Mouse (Mus musculus) kidney, postnatal 0 days (tissue): ENCODE measurements at regions not wholly inside any gene's neighbourhood (a gene's known extent, or its start where the extent isn't known, plus 50 kb on each side); places are given as distances from the start of the nearest gene placed in this dataset.
A peak's percentile ranks its signal among the peaks of the same experiment; 100 is the strongest.

Source experiments
- ATAC-seq: fragments of 200-750 bp; cut with Nextera tagmentation; replicated peaks from 2 replicates; pipeline ENCODE4 v1.8.0; 2017; ENCODE audit warnings: low read depth, moderate number of reproducible peaks, moderate TSS enrichment, moderate library complexity; ENCODE audit not compliant: low FRiP score
- DNase-seq: peaks from one replicate; pipeline ENCODE4 v3.0.0-alpha.2; 2016; ENCODE audit warnings: low spot score
- H3K27ac ChIP-seq: fragments of 300-500 bp; sonication (generic); 2 replicates; pipeline ENCODE4 v1.5.1; 2014; ENCODE audit warnings: mild to moderate bottlenecking
- H3K27me3 ChIP-seq: fragments of 300-500 bp; sonication (generic); 2 replicates; pipeline ENCODE4 v1.6.1; 2014; ENCODE audit warnings: low read length, mixed read lengths; ENCODE audit not compliant: insufficient read depth
- H3K36me3 ChIP-seq: fragments of 300-500 bp; sonication (generic); 2 replicates; pipeline ENCODE4 v1.6.1; 2014; ENCODE audit warnings: low read length, mixed read lengths; ENCODE audit not compliant: insufficient read depth
- H3K4me1 ChIP-seq: fragments of 300-500 bp; sonication (generic); replicated peaks from 2 replicates; pipeline ENCODE4 v1.6.1; 2014; ENCODE audit warnings: antibody characterized with exemption, low read length, mixed read lengths; ENCODE audit not compliant: insufficient read depth
- H3K4me2 ChIP-seq: fragments of 300-500 bp; sonication (generic); 2 replicates; pipeline ENCODE4 v1.6.1; 2014; ENCODE audit warnings: mild to moderate bottlenecking, low read length, moderate library complexity, mixed read lengths
- H3K4me3 ChIP-seq: fragments of 300-500 bp; sonication (generic); replicated peaks from 2 replicates; pipeline ENCODE4 v1.5.1; 2014; ENCODE audit warnings: low read depth, low read length
- H3K9ac ChIP-seq: fragments of 300-500 bp; sonication (generic); 2 replicates; pipeline ENCODE4 v1.6.1; 2014; ENCODE audit warnings: low read depth, low read length
- H3K9me3 ChIP-seq: fragments of 300-500 bp; sonication (generic); replicated peaks from 2 replicates; pipeline ENCODE4 v1.6.1; 2016; ENCODE audit warnings: low read length, inconsistent platforms, mixed read lengths
- CTCF ChIP-seq: IDR thresholded peaks from 2 replicates; pipeline ENCODE4 v1.5.1; 2016; ENCODE audit warnings: antibody characterized with exemption, low read depth, mild to moderate bottlenecking, moderate library complexity
- WGBS: fragments of 180-500 bp; shearing (Covaris S2); extraction: QIAGEN DNeasy Blood & Tissue Kit; methylation state at CpG from one replicate; pipeline ENCODE4 v1.1.7; 2014; 5-methylcytosine and 5-hydroxymethylcytosine counted together

GRCm38 (mm10) chr11:63781967-63782915 lies 139.8 kb downstream of the Hs3st3b1 start:
- Histone ChIP-seq H3K27me3 (no peaks in the 10 kb centered on the region), H3K4me1 (no peaks in the 10 kb centered on the region), H3K4me3 (no peak overlapping the region), H3K9ac (no peak overlapping the region), H3K4me2 (no peak overlapping the region), H3K27ac (no peak overlapping the region), H3K36me3 (no peaks in the 10 kb centered on the region), H3K9me3 (no peaks in the 10 kb centered on the region)
- WGBS: 63% methylated on average over 19 of the region's 19 CpGs
- DNase-seq: no peak
- TF ChIP-seq CTCF: 0 out of 2 replicates have a peak, but pooled peaks have one; percentile 26
- no peak for ATAC-seq

GRCm38 (mm10) chr11:63785281-63785886 lies 136.7 kb downstream of the Hs3st3b1 start:
- no peaks in the 10 kb centered on the region for H3K4me1 ChIP-seq
- 10% methylated on average over 8 of the region's 8 CpGs for WGBS
- DNase-seq (peak; percentile 76), ATAC-seq (peak; percentile 57)
- H3K36me3 ChIP-seq: no peaks in the 10 kb centered on the region
- TF ChIP-seq CTCF: no peak
- no peak overlapping the region for H3K9ac ChIP-seq
- no peak overlapping the region for H3K4me2 ChIP-seq
- H3K4me3 ChIP-seq: no peak overlapping the region
- H3K27ac ChIP-seq: peak overlapping the region; percentile 50; the same call in 1 of the 2 replicates
- no peaks in the 10 kb centered on the region for H3K27me3 ChIP-seq
- H3K9me3 ChIP-seq: no peaks in the 10 kb centered on the region

- DNase-seq (no peak), ATAC-seq (no peak)
- no peak overlapping the region for H3K4me2 ChIP-seq
- TF ChIP-seq CTCF: no peak
- no peak overlapping the region for H3K9ac ChIP-seq
- H3K27ac ChIP-seq: no peak overlapping the region
- no peaks in the 10 kb centered on the region for H3K9me3 ChIP-seq
- no peaks in the 10 kb centered on the region for H3K27me3 ChIP-seq
- no peaks in the 10 kb centered on the region for H3K4me1 ChIP-seq
- H3K4me3 ChIP-seq: no peak overlapping the region
- 60% methylated on average over 4 of the region's 4 CpGs for WGBS
- H3K36me3 ChIP-seq: no peaks in the 10 kb centered on the region
Observed at GRCm38 (mm10) chr11:63785965-63786364, 136.1 kb downstream of the Hs3st3b1 start.

- no peak for TF ChIP-seq CTCF
- H3K4me3 ChIP-seq: no peak overlapping the region
- H3K9ac ChIP-seq: no peak overlapping the region
- no peaks in the 10 kb centered on the region for H3K27me3 ChIP-seq
- ATAC-seq: no peak
- H3K4me2 ChIP-seq: no peak overlapping the region
- no peaks in the 10 kb centered on the region for H3K9me3 ChIP-seq
- 66% methylated on average over 8 of the region's 8 CpGs for WGBS
- no peak overlapping the region for H3K27ac ChIP-seq
- DNase-seq: no peak
- H3K4me1 ChIP-seq: no peaks in the 10 kb centered on the region
- no peaks in the 10 kb centered on the region for H3K36me3 ChIP-seq
Observed at GRCm38 (mm10) chr11:63789473-63790120, 132.5 kb downstream of the Hs3st3b1 start.

GRCm38 (mm10) chr11:63791004-63791862 lies 130.9 kb downstream of the Hs3st3b1 start:
- ATAC-seq (no peak), DNase-seq (no peak)
- Histone ChIP-seq H3K9me3 (no peaks in the 10 kb centered on the region), H3K4me2 (no peak overlapping the region), H3K36me3 (no peaks in the 10 kb centered on the region), H3K4me3 (no peak overlapping the region), H3K27ac (no peak overlapping the region), H3K4me1 (no peaks in the 10 kb centered on the region), H3K9ac (no peak overlapping the region), H3K27me3 (no peaks in the 10 kb centered on the region)
- TF ChIP-seq CTCF: no peak
- WGBS: 59% methylated on average over 13 of the region's 13 CpGs
